Mouse (Mus musculus): ENCODE results near the gene Ccnd1. TPM values are rescaled to one million over a fixed set of nuclear protein-coding genes. Genes with fewer than 3 reads are reported as not detected.

Gene Ccnd1
- polyA plus RNA-seq, 1 experiment from 2014 or later: 77.9 TPM

GRCm38 (mm10) chr7:144963911-144964310 lies 24.2 kb upstream of the Ccnd1 start:
- 86% methylated on average over 1 of the region's 1 CpGs for WGBS
- Histone ChIP-seq H3K4me2 (replicated peaks) (no peak overlapping the region), H3K27me3 (replicated peaks) (no peaks in the 10 kb centered on the region), H3K4me3 (replicated peaks) (no peak overlapping the region), H3K9ac (no peak overlapping the region), H3K9me3 (no peaks in the 10 kb centered on the region), H3K27ac (no peak overlapping the region), H3K36me3 (no peaks in the 10 kb centered on the region), H3K4me1 (replicated peaks) (no peaks in the 10 kb centered on the region)
- ATAC-seq: no peak

- no peaks in the 10 kb centered on the region for H3K36me3 ChIP-seq
- no peak overlapping the region for H3K4me3 ChIP-seq (replicated peaks)
- H3K9me3 ChIP-seq: no peaks in the 10 kb centered on the region
- no peak overlapping the region for H3K27ac ChIP-seq
- no peak overlapping the region for H3K4me2 ChIP-seq (replicated peaks)
- H3K9ac ChIP-seq: no peak overlapping the region
- H3K27me3 ChIP-seq (replicated peaks): no peaks in the 10 kb centered on the region
- 53% methylated on average over 12 of the region's 12 CpGs for WGBS
- ATAC-seq: peak; percentile 17; the same call in 1 of the 2 replicates
- H3K4me1 ChIP-seq (replicated peaks): no peaks in the 10 kb centered on the region
Measured at GRCm38 (mm10) chr7:144958509-144959395, 19.0 kb upstream of the Ccnd1 start.

- peak overlapping the region; percentile 96 for H3K4me2 ChIP-seq (replicated peaks)
- peaks cover 20% of the 10 kb centered on the region for H3K27me3 ChIP-seq (replicated peaks)
- H3K4me3 ChIP-seq (replicated peaks): peak overlapping the region; percentile 64
- under 1% methylated on average over 45 of the region's 45 CpGs for WGBS
- no peaks in the 10 kb centered on the region for H3K9me3 ChIP-seq
- H3K27ac ChIP-seq: no peak overlapping the region
- H3K36me3 ChIP-seq: no peaks in the 10 kb centered on the region
- peaks cover 32% of the 10 kb centered on the region for H3K4me1 ChIP-seq (replicated peaks)
- peak; percentile 52 for ATAC-seq
- H3K9ac ChIP-seq: peak overlapping the region; percentile 47
Measured at GRCm38 (mm10) chr7:144943254-144943653, 3.5 kb upstream of the Ccnd1 start.

- no peak for ATAC-seq
- H3K36me3 ChIP-seq: no peaks in the 10 kb centered on the region
- 2% methylated on average over 20 of the region's 20 CpGs for WGBS
- peaks cover 25% of the 10 kb centered on the region for H3K27me3 ChIP-seq (replicated peaks)
- 0 out of 2 replicates have a peak overlapping the region, but pooled peaks have one; percentile 92 for H3K27ac ChIP-seq
- peak overlapping the region; percentile 47 for H3K9ac ChIP-seq
- H3K4me3 ChIP-seq (replicated peaks): peak overlapping the region; percentile 64
- peak overlapping the region; percentile 96 for H3K4me2 ChIP-seq (replicated peaks)
- no peaks in the 10 kb centered on the region for H3K9me3 ChIP-seq
- H3K4me1 ChIP-seq (replicated peaks): peaks cover 32% of the 10 kb centered on the region
Measured at GRCm38 (mm10) chr7:144942744-144943135, 3.0 kb upstream of the Ccnd1 start.

- peaks cover 25% of the 10 kb centered on the region for H3K27me3 ChIP-seq (replicated peaks)
- WGBS: 1% methylated on average over 35 of the region's 35 CpGs
- H3K4me2 ChIP-seq (replicated peaks): peak overlapping the region; percentile 96
- peak overlapping the region; percentile 64 for H3K4me3 ChIP-seq (replicated peaks)
- no peaks in the 10 kb centered on the region for H3K9me3 ChIP-seq
- H3K27ac ChIP-seq: peak overlapping the region; percentile 92; the same call in 1 of the 2 replicates
- 0 out of 2 replicates have a peak, but pooled peaks have one; percentile 2 for ATAC-seq
- peak overlapping the region; percentile 47 for H3K9ac ChIP-seq
- H3K4me1 ChIP-seq (replicated peaks): peaks cover 32% of the 10 kb centered on the region
- H3K36me3 ChIP-seq: no peaks in the 10 kb centered on the region
Measured at GRCm38 (mm10) chr7:144942071-144942743, 2.5 kb upstream of the Ccnd1 start.

GRCm38 (mm10) chr7:144941242-144941831 lies 1.6 kb upstream of the Ccnd1 start:
- Histone ChIP-seq H3K27me3 (replicated peaks) (peaks cover 25% of the 10 kb centered on the region), H3K9ac (peak overlapping the region; percentile 68), H3K36me3 (0 out of 2 replicates have a peak, but pooled peaks cover 7% of the 10 kb centered on the region), H3K4me2 (replicated peaks) (peak overlapping the region; percentile 96), H3K9me3 (no peaks in the 10 kb centered on the region), H3K4me1 (replicated peaks) (peaks cover 36% of the 10 kb centered on the region), H3K27ac (peak overlapping the region; percentile 92), H3K4me3 (replicated peaks) (peak overlapping the region; percentile 64)
- peak; percentile 83 for ATAC-seq
- WGBS: under 1% methylated on average over 39 of the region's 39 CpGs

- H3K27ac ChIP-seq: peak overlapping the region; percentile 74; the same call in 1 of the 2 replicates
- peak overlapping the region; percentile 56; the same call in 1 of the 2 replicates for H3K4me3 ChIP-seq (replicated peaks)
- 5% methylated on average over 11 of the region's 11 CpGs for WGBS
- H3K9me3 ChIP-seq: no peaks in the 10 kb centered on the region
- H3K9ac ChIP-seq: peak overlapping the region; percentile 36; the same call in 1 of the 2 replicates
- H3K4me1 ChIP-seq (replicated peaks): peaks cover 36% of the 10 kb centered on the region
- H3K4me2 ChIP-seq (replicated peaks): peak overlapping the region; percentile 96
- peaks cover 25% of the 10 kb centered on the region for H3K27me3 ChIP-seq (replicated peaks)
- H3K36me3 ChIP-seq: 0 out of 2 replicates have a peak, but pooled peaks cover 7% of the 10 kb centered on the region
- no peak for ATAC-seq
Measured at GRCm38 (mm10) chr7:144940585-144940984, 860 bp upstream of the Ccnd1 start.

- Histone ChIP-seq H3K4me3 (replicated peaks) (peak overlapping the region; percentile 56), H3K27me3 (replicated peaks) (peaks cover 25% of the 10 kb centered on the region), H3K4me1 (replicated peaks) (peaks cover 36% of the 10 kb centered on the region), H3K36me3 (0 out of 2 replicates have a peak, but pooled peaks cover 7% of the 10 kb centered on the region), H3K9me3 (no peaks in the 10 kb centered on the region), H3K27ac (peak overlapping the region; percentile 74), H3K9ac (peak overlapping the region; percentile 36), H3K4me2 (replicated peaks) (peak overlapping the region; percentile 96)
- peak; percentile 13; the same call in 1 of the 2 replicates for ATAC-seq
- 2% methylated on average over 22 of the region's 22 CpGs for WGBS
Measured at GRCm38 (mm10) chr7:144940003-144940571, 362 bp upstream of the Ccnd1 start.

GRCm38 (mm10) chr7:144938661-144939343 lies 923 bp downstream of the Ccnd1 start:
- H3K36me3 ChIP-seq: 0 out of 2 replicates have a peak, but pooled peaks cover 9% of the 10 kb centered on the region
- H3K4me3 ChIP-seq (replicated peaks): peak overlapping the region; percentile 56
- H3K27ac ChIP-seq: peak overlapping the region; percentile 77
- H3K27me3 ChIP-seq (replicated peaks): peaks cover 25% of the 10 kb centered on the region
- H3K4me2 ChIP-seq (replicated peaks): peak overlapping the region; percentile 96
- H3K9ac ChIP-seq: peak overlapping the region; percentile 56
- no peak for ATAC-seq
- WGBS: under 1% methylated on average over 32 of the region's 32 CpGs
- H3K4me1 ChIP-seq (replicated peaks): peaks cover 36% of the 10 kb centered on the region
- H3K9me3 ChIP-seq: no peaks in the 10 kb centered on the region

- Histone ChIP-seq H3K4me1 (replicated peaks) (peaks cover 29% of the 10 kb centered on the region), H3K9me3 (no peaks in the 10 kb centered on the region), H3K27me3 (replicated peaks) (peaks cover 25% of the 10 kb centered on the region), H3K27ac (0 out of 2 replicates have a peak overlapping the region, but pooled peaks have one; percentile 4), H3K36me3 (0 out of 2 replicates have a peak, but pooled peaks cover 9% of the 10 kb centered on the region), H3K9ac (peak overlapping the region; percentile 56), H3K4me2 (replicated peaks) (peak overlapping the region; percentile 96), H3K4me3 (replicated peaks) (peak overlapping the region; percentile 56)
- WGBS: 1% methylated on average over 39 of the region's 39 CpGs
- no peak for ATAC-seq
Measured at GRCm38 (mm10) chr7:144937899-144938517, 1.7 kb downstream of the Ccnd1 start.

- peak overlapping the region; percentile 56 for H3K4me3 ChIP-seq (replicated peaks)
- WGBS: under 1% methylated on average over 20 of the region's 20 CpGs
- peak; percentile 26; the same call in 1 of the 2 replicates for ATAC-seq
- H3K4me2 ChIP-seq (replicated peaks): peak overlapping the region; percentile 96
- no peak overlapping the region for H3K27ac ChIP-seq
- H3K9ac ChIP-seq: peak overlapping the region; percentile 56
- peaks cover 21% of the 10 kb centered on the region for H3K27me3 ChIP-seq (replicated peaks)
- H3K4me1 ChIP-seq (replicated peaks): peaks cover 24% of the 10 kb centered on the region
- 0 out of 2 replicates have a peak, but pooled peaks cover 9% of the 10 kb centered on the region for H3K36me3 ChIP-seq
- no peaks in the 10 kb centered on the region for H3K9me3 ChIP-seq
Measured at GRCm38 (mm10) chr7:144937490-144937889, 2.2 kb downstream of the Ccnd1 start.

Measured in intestine, embryonic 15.5 days (tissue).